Mouse (Mus musculus): ENCODE data around the gene Ppp1r11.

- TF ChIP-seq CTCF (IDR thresholded peaks at IDR 0.05; ENCODE audit: low read depth) (no peak), EP300 (IDR thresholded peaks at IDR 0.05; ENCODE audit: low read depth) (no peak)
Observed at GRCm38 (mm10) chr17:36942391-36942790, 9.2 kb downstream of the Ppp1r11 start.

Data from liver, embryonic 14.5 days (tissue).